Mouse (Mus musculus) C2C12 (cell line): ENCODE measurements around the gene Dgkb.

Source experiments
- CEBPB ChIP-seq: IDR thresholded peaks from one replicate; pipeline ENCODE4 v1.6.1; 2011; ENCODE audit warnings: low read depth, mild to moderate bottlenecking, control low read depth, moderate library complexity
- CTCF ChIP-seq: IDR thresholded peaks from one replicate; pipeline ENCODE4 v1.5.1; 2011; ENCODE audit not compliant: control insufficient read depth, insufficient read depth, insufficient read length
- FOSL1 ChIP-seq: IDR thresholded peaks from one replicate; pipeline ENCODE4 v1.8.0; 2011; ENCODE audit warnings: mild to moderate bottlenecking, low read length; ENCODE audit not compliant: poor library complexity, insufficient read depth, severe bottlenecking
- MAX ChIP-seq: IDR thresholded peaks from one replicate; pipeline ENCODE4 v1.6.1; 2011; ENCODE audit warnings: mild to moderate bottlenecking, control low read depth
- MYOD1 ChIP-seq: IDR thresholded peaks from one replicate; pipeline ENCODE4 v1.6.1; 2011; ENCODE audit warnings: low read depth; ENCODE audit not compliant: control insufficient read depth, insufficient read length
- MYOG ChIP-seq: IDR thresholded peaks from one replicate; pipeline ENCODE4 v1.6.1; 2011; ENCODE audit not compliant: control insufficient read depth, insufficient read length; ENCODE audit errors: extremely low read depth
- USF1 ChIP-seq: IDR thresholded peaks from one replicate; pipeline ENCODE4 v1.6.1; 2011; ENCODE audit warnings: low read depth, mild to moderate bottlenecking, control low read depth, moderate library complexity

DNA sequence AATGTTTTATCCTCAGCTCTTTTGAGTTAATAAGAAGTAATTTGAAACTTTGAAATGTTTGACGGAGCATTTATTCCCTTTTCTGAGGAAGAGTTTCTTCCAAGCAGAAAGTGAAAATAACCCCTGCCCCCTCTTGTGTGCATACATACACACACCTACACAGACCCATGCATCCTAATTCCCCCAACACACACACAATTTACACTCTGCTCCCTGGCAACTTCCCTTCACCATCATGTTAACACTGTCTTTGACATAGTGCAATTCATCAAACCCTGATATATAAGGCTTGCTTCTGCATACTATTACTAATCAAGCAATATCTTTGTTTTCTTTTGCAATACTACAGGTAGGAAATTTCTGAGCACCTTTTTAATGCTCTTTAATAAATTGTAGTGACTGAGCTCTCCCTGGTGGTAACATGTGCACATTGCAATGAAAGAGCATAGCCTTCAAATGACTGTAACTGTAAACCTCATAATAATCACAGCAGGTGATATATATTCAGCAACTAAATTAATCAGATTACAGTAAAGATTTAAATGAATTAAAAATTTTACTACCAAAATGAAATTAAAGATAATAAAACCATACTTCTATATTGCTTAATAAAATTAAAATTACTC, 297.6 kb downstream of the Dgkb start:
- TF ChIP-seq CTCF (no peak), CEBPB (no peak), MYOD1 (no peak), USF1 (no peak), FOSL1 (no peak), MAX (no peak), MYOG (no peak)
